Mouse (Mus musculus) heart, postnatal 0 days (tissue): Measurements from ENCODE around the gene Ncf2. TPM values are rescaled to one million over a fixed set of nuclear protein-coding genes. Genes with fewer than 3 reads are reported as not detected.
"Not testable (repeated sequence)": the region's sequence is repeated elsewhere in the genome, so short reads cannot be mapped to it uniquely, and the experiment has no call there.

Experiments used
- ATAC-seq: fragments of 200-750 bp; cut with Nextera tagmentation; 2 replicates; pipeline ENCODE4 v1.8.0; 2017; ENCODE audit warnings: low read depth, moderate number of reproducible peaks, moderate library complexity; ENCODE audit not compliant: insufficient read depth
- DNase-seq: peaks from one replicate; pipeline ENCODE4 v3.0.0-alpha.2; 2016; ENCODE audit warnings: low spot score
- H3K27ac ChIP-seq: fragments of 300-500 bp; sonication (generic); 2 replicates; pipeline ENCODE4 v1.5.1; 2014; ENCODE audit warnings: low read depth, mild to moderate bottlenecking
- H3K27me3 ChIP-seq: fragments of 300-500 bp; sonication (generic); 2 replicates; pipeline ENCODE4 v1.6.1; 2014; ENCODE audit warnings: low read length, mixed read lengths; ENCODE audit not compliant: control insufficient read depth, insufficient read depth
- H3K36me3 ChIP-seq: fragments of 300-500 bp; sonication (generic); replicated peaks from 2 replicates; pipeline ENCODE4 v1.6.1; 2014; ENCODE audit warnings: low read length, mixed read lengths; ENCODE audit not compliant: control insufficient read depth, insufficient read depth
- H3K4me1 ChIP-seq: fragments of 300-500 bp; sonication (generic); 2 replicates; pipeline ENCODE4 v1.6.1; 2014; ENCODE audit warnings: antibody characterized with exemption; ENCODE audit not compliant: control insufficient read depth, insufficient read depth
- H3K4me2 ChIP-seq: fragments of 300-500 bp; sonication (generic); 2 replicates; pipeline ENCODE4 v1.6.1; 2014; ENCODE audit warnings: low read depth, mild to moderate bottlenecking, low read length, moderate library complexity
- H3K4me3 ChIP-seq: fragments of 300-500 bp; sonication (generic); 2 replicates; pipeline ENCODE4 v1.5.1; 2014; ENCODE audit warnings: low read depth, low read length
- H3K9ac ChIP-seq: fragments of 300-500 bp; sonication (generic); replicated peaks from 2 replicates; pipeline ENCODE4 v1.6.1; 2014; ENCODE audit warnings: low read depth, low read length, mixed read lengths
- H3K9me3 ChIP-seq: fragments of 300-500 bp; sonication (generic); replicated peaks from 2 replicates; pipeline ENCODE4 v1.6.1; 2016; ENCODE audit warnings: low read length; ENCODE audit not compliant: control insufficient read depth
- CTCF ChIP-seq: IDR thresholded peaks from 2 replicates; pipeline ENCODE4 v1.5.1; 2016; ENCODE audit warnings: antibody characterized with exemption, control low read depth, low read depth
- EP300 ChIP-seq: IDR thresholded peaks from 2 replicates; pipeline ENCODE4 v1.6.1; 2016; ENCODE audit warnings: antibody characterized with exemption, low read depth
- WGBS: fragments of 180-500 bp; shearing (Covaris S2); extraction: QIAGEN DNeasy Blood & Tissue Kit; methylation state at CpG from one replicate; pipeline ENCODE4 v1.1.7; 2014; 5-methylcytosine and 5-hydroxymethylcytosine counted together
- polyA plus RNA-seq: library from polyadenylated mRNA; unstranded; fragments of >200 nt; fragmentation: Nextera tagmentation; extraction: Ambion mirVana; gene quantifications from 2 replicates; pipeline ENCODE4 v1.2.1, GENCODE M21; 2015
- total RNA-seq: library from RNA; depleted of rRNA; stranded (reverse); fragments of >200 nt; gene quantifications from 2 replicates; pipeline ENCODE4 v1.2.3, GENCODE M21; 2014; ENCODE audit warnings: low replicate concordance

Ncf2 gene
- total and polyA plus RNA-seq, 2 experiments from 2014 or later = 1.6 to 2.3 TPM

DNA sequence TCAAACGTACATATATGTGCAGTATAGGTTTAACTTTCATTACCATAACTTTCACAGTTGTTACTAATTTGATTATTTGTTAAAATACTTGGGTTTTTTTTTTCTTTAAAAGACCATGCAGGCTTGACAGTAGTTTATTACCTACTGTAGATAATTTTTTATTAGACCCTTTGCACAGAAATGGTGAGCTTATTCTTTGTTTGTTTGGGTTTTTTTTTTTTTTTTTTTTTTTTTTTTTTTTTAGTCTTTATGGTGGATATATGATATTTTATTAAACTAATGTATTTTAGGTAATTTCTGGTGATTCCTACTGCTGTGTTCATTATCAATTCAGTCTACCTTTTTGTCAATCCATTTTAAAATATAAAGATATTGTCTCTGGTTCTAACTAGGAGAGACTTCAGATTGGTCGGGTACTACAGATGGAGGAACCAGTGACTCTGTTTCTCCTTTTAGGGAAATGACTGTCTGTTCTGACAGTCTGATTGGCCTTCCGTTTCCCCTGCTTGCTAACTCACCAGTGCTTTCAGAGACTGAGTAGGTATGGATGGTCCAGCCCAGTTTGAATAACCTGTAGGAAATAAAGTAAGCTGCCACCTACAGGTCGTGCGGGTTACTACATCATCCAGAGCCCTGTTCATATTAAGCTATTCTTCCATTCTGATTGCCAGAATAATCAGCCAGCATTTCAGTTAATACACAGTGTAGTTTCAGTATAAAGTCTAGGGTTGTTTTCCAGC lies 32.1 kb upstream of the Ncf2 start:
- Histone ChIP-seq H3K4me3 (peak overlapping the region; percentile 97), H3K4me1 (no peaks in the 10 kb centered on the region), H3K27me3 (no peaks in the 10 kb centered on the region), H3K36me3 (peaks cover 36% of the 10 kb centered on the region), H3K27ac (peak overlapping the region; percentile 96), H3K4me2 (peak overlapping the region; percentile 65), H3K9me3 (no peaks in the 10 kb centered on the region), H3K9ac (no peak overlapping the region)
- peak; percentile 47 for ATAC-seq
- TF ChIP-seq EP300 = no peak
- TF ChIP-seq CTCF = peak; percentile 73
- peak; percentile 94 for DNase-seq
- WGBS = 4% methylated on average over 5 of the region's 5 CpGs

DNA sequence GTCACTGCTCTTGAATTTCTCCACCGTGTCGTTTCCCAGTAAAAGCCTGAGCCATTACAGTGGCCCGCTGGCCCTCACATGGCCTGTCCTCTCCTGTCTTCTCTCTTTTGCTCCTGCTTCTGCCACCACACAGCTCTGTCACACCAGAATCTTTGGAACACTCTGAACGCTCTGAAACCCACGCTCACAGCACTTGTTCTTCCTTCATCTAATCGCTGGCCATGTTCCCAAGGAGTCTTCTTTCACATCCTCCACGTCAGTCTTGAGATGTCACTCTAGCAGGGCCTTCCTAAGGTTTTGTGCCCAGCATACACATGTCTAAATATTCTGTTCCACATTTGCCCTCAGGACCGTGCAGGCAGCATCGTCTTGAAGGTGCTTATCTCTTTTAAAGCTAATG lies 29.0 kb upstream of the Ncf2 start:
- Histone ChIP-seq H3K27me3 (no peaks in the 10 kb centered on the region), H3K36me3 (peaks cover 62% of the 10 kb centered on the region), H3K9me3 (no peaks in the 10 kb centered on the region), H3K4me3 (no peak overlapping the region), H3K27ac (no peak overlapping the region), H3K4me2 (no peak overlapping the region), H3K4me1 (no peaks in the 10 kb centered on the region), H3K9ac (no peak overlapping the region)
- no peak for ATAC-seq
- DNase-seq = no peak
- WGBS = 78% methylated on average over 9 of the region's 9 CpGs
- no peak for TF ChIP-seq CTCF
- TF ChIP-seq EP300 = no peak

GRCm38 (mm10) chr1:152774601-152775000 lies 25.4 kb upstream of the Ncf2 start:
- H3K27ac ChIP-seq, ATAC-seq, H3K9ac ChIP-seq, H3K4me2 ChIP-seq, H3K27me3 ChIP-seq, DNase-seq, H3K4me1 ChIP-seq, H3K4me3 ChIP-seq, H3K9me3 ChIP-seq: not testable (repeated sequence)
- WGBS = 90% methylated on average over 3 of the region's 3 CpGs
- peaks cover 63% of the 10 kb centered on the region for H3K36me3 ChIP-seq

DNA sequence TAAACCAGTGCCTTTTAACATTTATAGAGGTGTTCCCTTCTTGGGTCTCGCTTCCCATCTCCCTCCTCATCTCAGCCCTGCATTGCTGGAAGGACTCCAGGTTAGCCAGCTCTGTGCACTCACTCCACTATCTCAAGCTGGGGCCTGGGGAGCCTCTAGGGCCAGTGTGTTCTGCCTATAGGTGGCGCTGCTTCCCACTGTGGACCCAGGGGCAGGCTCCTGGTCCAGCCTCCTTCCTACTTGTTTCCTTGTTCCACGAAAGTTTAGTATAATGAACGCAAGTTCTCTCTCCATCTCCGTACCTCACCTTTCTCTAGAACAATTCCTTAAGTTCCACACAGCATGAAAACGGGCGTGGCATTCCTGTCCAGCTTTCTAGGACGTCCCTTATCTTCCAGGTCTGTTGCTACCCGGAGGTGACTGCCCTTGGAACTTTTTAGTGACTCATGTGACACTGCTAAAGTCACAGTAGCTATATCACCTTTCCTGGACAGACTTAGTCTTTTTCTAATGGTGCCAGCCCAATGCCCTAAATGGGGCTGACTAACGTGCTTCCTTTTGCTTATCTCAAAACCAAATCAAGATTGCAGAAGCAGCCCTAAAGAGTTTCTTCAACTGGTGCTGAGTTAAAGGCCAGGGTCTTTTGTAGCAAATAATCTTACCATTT lies 20.8 kb upstream of the Ncf2 start:
- peak; percentile 84 for ATAC-seq
- Histone ChIP-seq H3K4me3 (no peak overlapping the region), H3K27me3 (no peaks in the 10 kb centered on the region), H3K9me3 (no peaks in the 10 kb centered on the region), H3K27ac (no peak overlapping the region), H3K9ac (no peak overlapping the region), H3K4me1 (no peaks in the 10 kb centered on the region), H3K36me3 (peaks cover 23% of the 10 kb centered on the region), H3K4me2 (no peak overlapping the region)
- peak; percentile 51 for DNase-seq
- no peak for TF ChIP-seq EP300
- TF ChIP-seq CTCF = peak; percentile 74
- 20% methylated on average over 10 of the region's 10 CpGs for WGBS

DNA sequence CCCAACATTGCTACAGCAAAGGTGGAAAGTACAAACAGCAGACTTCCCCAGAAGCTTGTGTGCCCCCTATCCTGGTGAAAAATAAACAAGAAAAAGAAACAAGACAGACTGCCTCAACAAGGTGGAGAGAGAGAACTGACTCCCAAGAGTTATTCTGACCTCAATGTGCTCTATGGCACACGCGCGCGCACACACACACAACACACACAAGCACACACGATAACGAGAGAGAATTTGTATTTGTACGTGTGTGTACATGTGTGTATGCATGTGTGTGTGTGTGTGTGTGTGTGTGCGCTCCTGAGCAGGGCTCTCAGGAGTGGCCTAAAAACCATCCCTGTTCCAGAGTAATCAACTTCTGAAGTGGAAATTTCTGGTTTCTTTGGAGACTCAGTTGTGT lies 15.4 kb upstream of the Ncf2 start:
- ATAC-seq (no peak), DNase-seq (no peak)
- Histone ChIP-seq H3K4me3 (no peak overlapping the region), H3K9ac (no peak overlapping the region), H3K27me3 (no peaks in the 10 kb centered on the region), H3K27ac (no peak overlapping the region), H3K4me2 (no peak overlapping the region), H3K4me1 (no peaks in the 10 kb centered on the region), H3K9me3 (no peaks in the 10 kb centered on the region), H3K36me3 (no peaks in the 10 kb centered on the region)
- TF ChIP-seq EP300 = no peak
- no peak for TF ChIP-seq CTCF
- WGBS = 94% methylated on average over 8 of the region's 8 CpGs

DNA sequence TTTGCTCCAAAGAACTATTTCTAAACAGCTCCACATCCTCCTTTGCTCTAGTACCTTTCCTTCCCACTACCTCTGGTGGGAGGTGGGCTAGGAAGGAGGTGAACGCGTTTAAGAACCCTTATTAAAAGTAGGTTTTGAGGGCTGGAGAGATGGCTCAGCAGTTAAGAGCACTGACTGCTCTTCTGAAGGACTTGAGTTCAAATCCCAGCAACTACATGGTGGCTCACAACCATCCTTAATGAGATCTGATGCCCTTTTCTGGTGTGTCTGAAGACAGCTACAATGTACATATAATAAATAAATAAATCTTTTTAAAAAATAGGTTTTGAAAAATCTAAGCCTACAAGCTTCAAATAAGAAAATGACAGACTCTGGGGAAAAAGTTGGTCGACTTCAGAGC lies 14.5 kb upstream of the Ncf2 start:
- 87% methylated on average over 3 of the region's 3 CpGs for WGBS
- not testable (repeated sequence) for H3K4me2 ChIP-seq, H3K27ac ChIP-seq, H3K9me3 ChIP-seq, ATAC-seq, DNase-seq, H3K4me3 ChIP-seq, H3K36me3 ChIP-seq, H3K4me1 ChIP-seq, H3K9ac ChIP-seq, H3K27me3 ChIP-seq
